Mouse (Mus musculus) MEL (cell line): Measurements from ENCODE around the gene Cebpg. TPM values are rescaled to one million over a fixed set of nuclear protein-coding genes. Genes with fewer than 3 reads are reported as not detected.

Source experiments
- DNase-seq: peaks from one replicate; pipeline ENCODE4 v3.0.0; 2011; ENCODE audit warnings: low read depth, low spot score
- H3K27ac ChIP-seq: 2 replicates; pipeline ENCODE4 v1.5.1; 2012; ENCODE audit warnings: low read depth, mild to moderate bottlenecking, control low read depth, low read length, moderate library complexity; ENCODE audit not compliant: control insufficient read depth
- H3K27me3 ChIP-seq, 2 experiments: fragments of 150-350 bp in 1 of 2; sonication (generic) in 1 of 2; 2 replicates each; pipeline ENCODE4 v1.6.1; 2012; ENCODE audit warnings: low read length in 2 of 2, mild to moderate bottlenecking in 2 of 2, improper control_type of control experiment in 1 of 2, moderate library complexity in 1 of 2; ENCODE audit not compliant: insufficient read depth in 2 of 2, control insufficient read depth in 1 of 2
- H3K36me3 ChIP-seq, 2 experiments: 2 replicates each; pipeline ENCODE4 v1.6.1; 2012 to 2014; ENCODE audit warnings: low read length in 2 of 2, improper control_type of control experiment in 1 of 2, inconsistent platforms in 1 of 2, mild to moderate bottlenecking in 1 of 2; ENCODE audit not compliant: insufficient read depth in 2 of 2, control insufficient read depth in 1 of 2
- H3K4me1 ChIP-seq, 2 experiments: fragments of 150-350 bp in 1 of 2; sonication (generic) in 1 of 2; 2 replicates each; pipeline ENCODE4 v1.6.1; 2012; ENCODE audit warnings: low read length in 2 of 2, improper control_type of control experiment in 1 of 2, mild to moderate bottlenecking in 1 of 2; ENCODE audit not compliant: insufficient read depth in 2 of 2, control insufficient read depth in 1 of 2
- H3K4me3 ChIP-seq, 2 experiments: fragments of 150-350 bp in 1 of 2; sonication (generic) in 1 of 2; 2 replicates each; pipeline ENCODE4 v1.5.1; 2012; ENCODE audit warnings: low read depth in 2 of 2, low read length in 2 of 2, mild to moderate bottlenecking in 2 of 2, moderate library complexity in 2 of 2, control low read depth in 1 of 2, improper control_type of control experiment in 1 of 2; ENCODE audit not compliant: control insufficient read depth in 1 of 2, insufficient read depth in 1 of 2
- H3K79me2 ChIP-seq: 2 replicates; pipeline ENCODE4 v1.6.1; 2012; ENCODE audit warnings: mild to moderate bottlenecking, low read length, moderate library complexity; ENCODE audit not compliant: control insufficient read depth, poor library complexity, insufficient read depth
- H3K9ac ChIP-seq: 2 replicates; pipeline ENCODE4 v1.6.1; 2012; ENCODE audit warnings: low read depth, mild to moderate bottlenecking, control low read depth, low read length, moderate library complexity; ENCODE audit not compliant: control insufficient read depth, poor library complexity, severe bottlenecking
- H3K9me3 ChIP-seq: fragments of 150-350 bp; sonication (generic); replicated peaks from 2 replicates; pipeline ENCODE4 v1.6.1; 2012; ENCODE audit warnings: mild to moderate bottlenecking, low read length, improper control_type of control experiment, moderate library complexity; ENCODE audit not compliant: insufficient read depth
- BHLHE40 ChIP-seq: IDR thresholded peaks from 2 replicates; pipeline ENCODE4 v1.6.1; 2012; ENCODE audit warnings: low read depth, mild to moderate bottlenecking, inconsistent platforms, low read length, improper control_type of control experiment, borderline replicate concordance
- CTCF ChIP-seq, 3 experiments: IDR thresholded peaks in 2 of 3; conservative IDR thresholded peaks in 1 of 3; 2 replicates each; pipeline ENCODE4 v1.5.1; 2011 to 2012; ENCODE audit warnings: low read length in 3 of 3, low read depth in 2 of 3, mild to moderate bottlenecking in 2 of 3, improper control_type of control experiment in 1 of 3, inconsistent platforms in 1 of 3, mixed read lengths in 1 of 3, moderate library complexity in 1 of 3; ENCODE audit not compliant: control insufficient read depth in 1 of 3, insufficient read depth in 1 of 3, poor library complexity in 1 of 3, severe bottlenecking in 1 of 3
- ELF1 ChIP-seq: IDR thresholded peaks from 2 replicates; pipeline ENCODE4 v1.6.1; 2014; ENCODE audit warnings: low read depth, mild to moderate bottlenecking, inconsistent platforms, low read length, improper control_type of control experiment, moderate library complexity
- EP300 ChIP-seq, 2 experiments: IDR thresholded peaks; 2 replicates each; pipeline ENCODE4 v1.6.1; 2011; ENCODE audit warnings: improper control_type of control experiment in 2 of 2, low read length in 2 of 2, low read depth in 1 of 2, mild to moderate bottlenecking in 1 of 2
- GABPA ChIP-seq: IDR thresholded peaks from 2 replicates; pipeline ENCODE4 v1.6.1; 2012; ENCODE audit warnings: low read depth, mild to moderate bottlenecking, inconsistent platforms, low read length, improper control_type of control experiment, moderate library complexity
- GATA1 ChIP-seq: IDR thresholded peaks from 2 replicates; pipeline ENCODE4 v1.6.1; 2011; ENCODE audit warnings: low read depth, low read length, improper control_type of control experiment
- HCFC1 ChIP-seq: IDR thresholded peaks from 2 replicates; pipeline ENCODE4 v1.6.1; 2012; ENCODE audit warnings: low read depth, mild to moderate bottlenecking, inconsistent platforms, low read length, improper control_type of control experiment, moderate library complexity
- MAZ ChIP-seq: IDR thresholded peaks from 2 replicates; pipeline ENCODE4 v1.6.1; 2012; ENCODE audit warnings: low read depth, mild to moderate bottlenecking, inconsistent platforms, low read length, improper control_type of control experiment
- MEF2A ChIP-seq: IDR thresholded peaks from 2 replicates; pipeline ENCODE4 v1.6.1; 2014; ENCODE audit warnings: low read depth, mild to moderate bottlenecking, inconsistent platforms, low read length, improper control_type of control experiment; ENCODE audit not compliant: poor library complexity, insufficient replicate concordance, severe bottlenecking; ENCODE audit errors: extremely low read depth
- MYC ChIP-seq: IDR thresholded peaks from 2 replicates; pipeline ENCODE4 v1.6.1; 2011; ENCODE audit warnings: low read depth, mild to moderate bottlenecking, low read length, improper control_type of control experiment, moderate library complexity
- RAD21 ChIP-seq: IDR thresholded peaks from 2 replicates; pipeline ENCODE4 v1.6.1; 2011; ENCODE audit warnings: mild to moderate bottlenecking, low read depth, low read length, improper control_type of control experiment
- ZC3H11A ChIP-seq: IDR thresholded peaks from 2 replicates; pipeline ENCODE4 v1.6.1; 2012; ENCODE audit warnings: low read depth, mild to moderate bottlenecking, inconsistent platforms, low read length, improper control_type of control experiment
- ZKSCAN1 ChIP-seq: IDR thresholded peaks from 2 replicates; pipeline ENCODE4 v1.6.1; 2012; ENCODE audit warnings: low read depth, mild to moderate bottlenecking, inconsistent platforms, low read length, improper control_type of control experiment, moderate library complexity
- ZMIZ1 ChIP-seq: IDR thresholded peaks from 2 replicates; pipeline ENCODE4 v1.6.1; 2012; ENCODE audit warnings: low read depth, mild to moderate bottlenecking, inconsistent platforms, low read length, improper control_type of control experiment, moderate library complexity
- polyA plus RNA-seq, 2 experiments: library from polyadenylated mRNA; stranded (reverse) in 1 of 2; unstranded in 1 of 2; fragments of >175 nt in 1 of 2; fragments of >200 nt in 1 of 2; gene quantifications; 2 replicates each; pipeline versions ENCODE4 v1.2.1 to v1.2.4; 2012; ENCODE audit warnings: low replicate concordance in 2 of 2, low read depth in 1 of 2; ENCODE audit not compliant: insufficient read length in 2 of 2, insufficient read depth in 1 of 2, missing spikeins in 1 of 2
- total RNA-seq: library from RNA; depleted of rRNA; stranded (reverse); fragments of 300-350 nt; gene quantifications from 2 replicates; pipeline ENCODE4 v1.2.3, GENCODE M21; 2012

Gene Cebpg
- total and polyA plus RNA-seq, 3 experiments: 17.3 to 20.7 TPM; not detected in 1

GRCm38 (mm10) chr7:35081406-35082104 lies 25.2 kb upstream of the Cebpg start:
- no peak for DNase-seq
- Histone ChIP-seq H3K9me3 (no peaks in the 10 kb centered on the region), H3K79me2 (no peaks in the 10 kb centered on the region), H3K27me3 (peaks cover 2 to 8% of the 10 kb centered on the region in 2 experiments; a peak in 3 of 4 replicates), H3K36me3 (no peaks in the 10 kb centered on the region), H3K4me1 (no peaks in the 10 kb centered on the region), H3K9ac (no peak overlapping the region), H3K27ac (no peak overlapping the region), H3K4me3 (peak overlapping the region; percentile 12 to 47)
- TF ChIP-seq GATA1: no peak
- TF ChIP-seq CTCF (IDR thresholded peaks at IDR 0.05 in 2 of 3, conservative IDR thresholded peaks at IDR 0.05 in 1 of 3; ENCODE audit: control insufficient read depth in 1 of 3, insufficient read depth in 1 of 3, low read depth in 2 of 3, low read length in 3 of 3, poor library complexity in 1 of 3, severe bottlenecking in 1 of 3): no peak
- no peak for TF ChIP-seq ZC3H11A
- TF ChIP-seq GABPA: no peak
- TF ChIP-seq ZKSCAN1: no peak
- no peak for TF ChIP-seq MEF2A
- TF ChIP-seq EP300 (IDR thresholded peaks at IDR 0.05; ENCODE audit: low read depth in 1 of 2, low read length in 2 of 2): no peak
- TF ChIP-seq HCFC1: no peak
- TF ChIP-seq MAZ: no peak
- TF ChIP-seq ZMIZ1: no peak
- no peak for TF ChIP-seq RAD21

GRCm38 (mm10) chr7:35080843-35081338 lies 24.5 kb upstream of the Cebpg start:
- H3K36me3 ChIP-seq: no peaks in the 10 kb centered on the region
- no peak for DNase-seq
- no peak for TF ChIP-seq BHLHE40
- TF ChIP-seq RAD21: no peak
- no peak for TF ChIP-seq ELF1
- no peak for TF ChIP-seq MYC
- TF ChIP-seq GABPA: no peak
- TF ChIP-seq EP300 (IDR thresholded peaks at IDR 0.05; ENCODE audit: low read depth in 1 of 2, low read length in 2 of 2): no peak
- H3K9ac ChIP-seq: no peak overlapping the region
- H3K27me3 ChIP-seq: peaks cover 2 to 8% of the 10 kb centered on the region in 2 experiments; a peak in 3 of 4 replicates
- no peak overlapping the region for H3K27ac ChIP-seq
- no peaks in the 10 kb centered on the region for H3K4me1 ChIP-seq
- peak overlapping the region; percentile 12 to 47 for H3K4me3 ChIP-seq
- H3K9me3 ChIP-seq: no peaks in the 10 kb centered on the region
- no peaks in the 10 kb centered on the region for H3K79me2 ChIP-seq
